Mouse (Mus musculus): ENCODE results near the gene Dda1.
A peak's percentile ranks its signal among the peaks of the same experiment; 100 is the strongest.

The Dda1 gene

DNA sequence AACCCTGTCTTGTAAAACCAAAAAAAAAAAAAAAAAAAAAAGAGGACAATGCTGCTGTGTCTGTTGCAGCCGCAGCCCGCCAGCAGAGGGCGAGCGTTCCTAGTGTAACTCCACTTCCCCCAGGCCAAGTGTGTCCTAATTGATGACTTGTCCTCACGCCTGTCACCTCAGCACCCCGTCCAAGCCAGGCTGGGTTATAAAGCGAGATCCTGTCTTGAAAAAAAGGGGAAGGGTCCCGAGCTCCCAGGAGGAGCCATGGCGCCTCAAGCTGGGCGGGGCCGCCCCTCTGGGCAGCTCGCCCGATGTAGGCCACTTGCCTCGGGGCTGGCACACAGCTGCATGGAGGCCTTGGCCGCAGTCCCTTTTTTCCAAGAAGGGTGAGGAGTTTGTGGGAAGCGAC lies 26.0 kb downstream of the Dda1 start:
- DNase-seq (ENCODE audit: extremely low spot score, low spot score), result peak; percentile 83

DNA sequence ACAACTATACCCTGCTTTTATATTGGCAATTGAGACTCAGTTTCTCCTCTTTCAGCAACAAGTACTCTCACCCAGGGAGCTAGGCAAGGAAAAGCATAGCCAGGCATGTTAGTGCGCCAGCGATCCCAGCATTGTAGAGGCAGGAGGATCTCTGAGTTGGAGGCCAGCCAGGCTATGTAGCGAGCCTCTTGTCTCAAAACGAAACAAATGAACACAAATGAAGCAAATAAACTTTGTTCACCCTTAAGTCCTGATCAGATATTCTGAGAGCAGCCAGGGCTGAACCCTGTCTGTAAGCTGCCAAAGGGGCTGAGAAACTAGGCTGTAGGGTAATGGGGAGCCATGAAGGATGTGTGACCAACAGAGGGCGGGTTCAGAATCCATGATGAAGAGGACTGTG lies 26.8 kb downstream of the Dda1 start:
- no peak for DNase-seq (ENCODE audit: extremely low spot score, low spot score)

DNA sequence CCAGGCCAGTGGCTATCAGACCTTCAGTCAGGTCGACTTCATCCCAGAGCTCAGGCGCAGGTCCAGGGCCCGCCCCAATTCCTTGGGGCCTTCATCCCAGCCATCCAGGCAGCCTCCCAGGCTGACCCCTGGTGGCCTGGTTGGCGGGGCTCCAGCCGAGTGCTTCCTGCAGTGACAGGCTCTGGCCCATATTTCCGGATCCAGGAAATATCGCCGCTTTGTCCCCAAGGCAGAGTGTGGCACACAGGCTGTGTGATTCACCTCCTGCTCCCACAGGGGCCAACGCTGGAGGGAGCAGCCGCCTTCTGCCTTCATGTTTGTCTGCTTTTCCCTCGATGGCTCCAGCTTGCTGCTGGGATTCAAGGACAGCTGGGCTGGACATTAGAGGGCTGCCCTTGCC lies 27.5 kb downstream of the Dda1 start:
- DNase-seq (ENCODE audit: extremely low spot score, low spot score), result no peak

DNA sequence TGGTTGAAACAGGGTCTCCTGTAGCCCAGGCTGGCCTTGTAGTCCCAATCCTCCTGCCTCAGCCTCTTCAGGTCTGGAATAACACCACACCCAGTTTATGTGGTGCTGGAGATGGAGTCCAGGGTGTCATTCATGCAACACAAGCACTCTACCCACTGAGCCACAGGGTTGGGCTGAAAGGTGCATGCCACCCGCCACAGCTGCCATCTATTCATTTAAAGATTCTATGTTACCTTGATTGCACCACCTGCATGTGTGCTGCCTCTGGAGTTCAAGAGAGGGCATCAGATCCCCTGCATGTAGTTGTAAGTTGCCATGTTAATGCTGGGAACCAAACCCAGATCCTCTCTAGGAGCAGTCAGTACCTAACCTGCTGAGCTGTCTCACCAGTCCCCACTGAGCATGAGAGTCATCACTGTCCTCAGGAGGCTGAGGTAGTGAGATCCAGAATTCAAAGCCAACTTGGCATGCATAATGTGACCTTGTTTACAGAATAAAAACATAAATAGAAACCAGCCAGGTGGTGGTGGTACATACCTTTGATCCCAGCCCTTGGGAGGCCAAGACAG lies 28.2 kb downstream of the Dda1 start:
- DNase-seq (ENCODE audit: extremely low spot score, low spot score), result no peak

DNA sequence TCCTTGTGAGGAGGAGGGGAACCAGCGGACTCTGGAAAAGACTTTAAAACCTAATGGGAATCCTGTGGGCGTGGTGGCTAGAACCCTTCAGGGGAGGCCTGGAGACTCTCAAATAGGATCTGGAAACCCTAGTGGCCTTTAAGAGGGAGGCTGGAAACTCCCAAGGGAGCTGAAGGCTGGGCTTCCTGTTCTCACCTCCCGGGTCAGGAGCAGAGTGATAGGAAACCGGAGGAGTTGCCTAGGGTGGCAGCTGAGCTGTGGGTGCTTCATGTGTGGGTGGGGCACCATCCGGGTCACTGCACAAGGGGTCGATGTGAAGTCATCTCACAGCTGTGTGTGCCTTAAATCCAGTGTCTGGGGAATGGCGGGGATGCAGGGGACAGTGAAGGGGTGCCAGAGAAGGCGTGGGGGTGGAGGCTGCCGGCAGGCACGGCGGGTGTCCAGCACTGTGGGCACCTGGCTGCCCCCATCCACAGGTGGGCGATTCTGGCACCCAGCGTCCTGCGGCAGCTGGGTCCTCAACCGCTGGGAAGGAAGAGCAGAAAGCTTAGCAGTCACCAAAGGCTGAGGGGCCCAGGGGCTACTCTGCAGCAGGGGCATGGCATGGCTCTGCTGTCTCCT lies 29.0 kb downstream of the Dda1 start:
- no peak for DNase-seq (ENCODE audit: extremely low spot score, low spot score)

DNA sequence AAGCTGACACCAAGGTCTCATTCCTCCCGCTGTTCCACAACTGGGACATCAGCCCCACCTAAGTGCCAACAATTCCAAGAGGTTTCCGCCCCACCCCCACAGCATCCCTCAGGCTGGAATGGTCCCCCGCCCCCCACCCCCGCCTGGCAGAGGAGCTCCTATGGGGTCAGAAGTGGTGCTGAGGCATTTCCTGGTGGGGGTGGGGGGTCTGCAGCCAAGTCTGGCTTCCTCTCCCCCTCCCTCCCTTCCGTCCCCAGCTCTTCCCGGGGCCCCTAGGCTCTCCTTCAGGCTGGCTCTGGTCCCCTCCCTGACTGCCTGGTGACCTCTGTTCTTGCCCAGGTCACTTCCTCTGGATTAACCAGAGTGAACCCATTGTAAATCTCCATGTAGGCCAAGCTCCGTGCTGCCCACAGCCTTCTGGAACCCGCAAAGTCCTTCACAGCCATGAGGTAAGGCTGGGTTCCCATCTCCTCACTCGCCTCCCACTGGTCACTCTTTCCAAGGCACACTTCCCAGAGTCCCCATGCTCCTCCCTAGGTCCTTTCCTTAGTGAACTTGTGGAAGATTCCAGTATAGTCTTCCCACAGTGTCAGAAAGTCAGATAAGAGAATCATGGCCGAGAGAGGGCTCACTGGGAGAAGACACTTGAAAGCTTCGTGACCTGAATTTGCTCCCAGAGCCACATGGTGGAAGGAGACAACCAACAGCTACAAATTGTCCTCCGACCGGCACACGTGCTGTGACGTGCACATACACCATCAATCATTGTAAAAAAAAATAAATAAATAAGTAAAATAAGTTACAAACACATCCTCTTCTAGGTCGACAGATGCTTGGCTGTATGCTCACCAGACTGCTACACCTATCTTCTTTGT lies 30.1 kb downstream of the Dda1 start:
- peak; percentile 47 for DNase-seq (ENCODE audit: extremely low spot score, low spot score)

DNA sequence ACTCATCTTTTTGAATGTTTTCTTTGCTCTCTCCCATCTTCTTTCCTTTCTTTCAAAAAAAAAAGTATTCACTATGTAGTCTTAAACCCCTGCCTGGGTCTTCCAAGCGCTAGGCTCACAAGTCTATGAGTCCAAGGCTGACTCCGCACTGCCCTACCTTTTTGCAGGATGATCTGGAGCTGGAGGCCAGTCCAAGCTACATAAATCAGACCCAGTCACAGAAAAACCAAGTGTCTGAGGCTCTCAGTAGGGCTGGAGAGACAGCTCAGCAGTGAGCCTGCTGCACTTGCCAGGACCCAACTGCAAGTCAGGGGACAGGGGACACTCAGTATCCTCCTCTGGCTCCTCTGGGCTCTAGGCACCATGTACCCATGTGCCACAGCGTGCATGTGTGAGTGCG lies 35.4 kb downstream of the Dda1 start:
- no peak for DNase-seq (ENCODE audit: extremely low spot score, low spot score)

DNA sequence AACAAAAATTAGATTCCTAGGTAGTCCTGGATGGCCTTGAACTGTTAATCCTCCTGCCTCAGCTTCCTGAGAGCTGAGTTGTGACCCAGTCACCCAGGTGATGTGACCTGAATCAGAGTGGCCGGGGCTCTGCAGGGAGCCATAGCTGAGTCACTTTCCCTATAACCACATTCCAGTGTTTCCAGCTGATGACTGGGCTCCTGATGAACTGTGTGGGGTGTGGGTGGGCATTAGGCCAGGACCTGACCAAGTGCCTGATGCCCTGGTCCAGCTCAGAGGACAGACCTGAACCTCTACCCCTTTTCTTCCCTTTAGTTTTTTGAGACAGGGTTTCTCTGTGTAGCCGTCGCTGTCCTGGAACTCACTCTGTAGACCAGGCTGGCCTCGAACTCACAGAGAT lies 36.3 kb downstream of the Dda1 start:
- DNase-seq (ENCODE audit: extremely low spot score, low spot score), result no peak

DNA sequence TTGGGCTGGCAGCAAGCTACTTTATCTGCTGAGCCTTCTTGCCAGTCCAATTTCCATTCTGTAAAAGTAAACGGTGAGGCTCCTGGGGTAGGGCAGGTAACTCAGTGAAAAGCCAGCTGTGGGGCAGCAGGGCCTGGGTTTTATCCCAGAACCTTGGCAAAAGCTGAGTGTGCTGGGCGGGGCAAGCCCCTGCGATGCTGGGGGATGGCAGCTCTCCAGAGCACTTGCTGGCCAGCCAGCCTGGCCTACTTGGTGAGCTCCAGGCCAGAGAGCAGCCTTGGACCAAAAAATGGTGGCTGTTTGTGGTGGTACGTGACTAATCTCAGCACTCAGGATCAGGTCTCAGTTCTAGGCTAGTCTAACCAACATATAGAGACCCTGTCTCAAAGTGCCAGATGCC lies 37.0 kb downstream of the Dda1 start:
- no peak for DNase-seq (ENCODE audit: extremely low spot score, low spot score)

DNA sequence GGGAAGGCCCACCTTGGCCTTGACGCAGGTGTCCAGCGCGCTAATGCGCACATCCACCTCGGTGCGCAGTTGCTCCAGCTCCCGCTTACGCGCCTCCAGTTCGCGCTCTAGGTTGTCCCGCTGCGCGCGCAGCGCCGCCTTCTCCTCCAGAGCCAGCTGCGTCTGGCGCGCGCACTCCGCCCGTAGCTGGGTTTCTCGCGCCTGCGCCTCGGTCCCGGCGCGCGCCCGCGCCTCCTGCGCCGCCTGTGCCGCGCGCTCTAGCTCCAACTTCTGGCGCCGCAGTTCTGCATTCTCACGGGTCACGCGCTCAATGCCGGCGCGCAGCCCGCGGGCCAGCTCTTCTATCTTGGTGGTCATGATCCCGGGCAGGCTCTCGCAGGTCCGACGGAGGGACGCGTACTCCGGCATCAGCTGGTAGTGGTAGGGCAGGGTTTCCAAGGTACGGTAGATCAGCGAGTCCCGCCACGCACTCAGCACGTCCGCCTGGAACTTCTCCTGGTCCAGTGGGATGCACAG lies 38.6 kb downstream of the Dda1 start:
- peak; percentile 75 for DNase-seq (ENCODE audit: extremely low spot score, low spot score)

DNA sequence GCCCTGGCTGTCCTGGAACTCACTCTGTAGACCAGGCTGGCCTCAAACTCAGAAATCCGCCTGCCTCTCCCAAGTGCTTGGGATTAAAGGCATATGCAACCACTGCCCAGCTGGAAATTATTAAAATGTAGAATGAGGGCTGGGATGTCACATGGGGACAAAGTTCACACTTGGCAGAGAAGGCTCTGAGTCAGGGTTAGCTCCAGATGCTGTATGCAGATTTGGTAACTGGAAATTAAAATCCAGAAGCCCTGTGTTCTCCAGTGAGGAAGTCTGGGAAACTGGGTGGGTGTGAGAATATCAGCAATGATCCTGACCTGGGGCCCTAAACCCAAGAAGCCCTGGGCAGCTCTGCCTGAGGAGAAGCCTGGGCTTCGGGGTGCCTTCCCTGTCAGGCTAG lies 40.3 kb downstream of the Dda1 start:
- DNase-seq (ENCODE audit: extremely low spot score, low spot score), result no peak

DNA sequence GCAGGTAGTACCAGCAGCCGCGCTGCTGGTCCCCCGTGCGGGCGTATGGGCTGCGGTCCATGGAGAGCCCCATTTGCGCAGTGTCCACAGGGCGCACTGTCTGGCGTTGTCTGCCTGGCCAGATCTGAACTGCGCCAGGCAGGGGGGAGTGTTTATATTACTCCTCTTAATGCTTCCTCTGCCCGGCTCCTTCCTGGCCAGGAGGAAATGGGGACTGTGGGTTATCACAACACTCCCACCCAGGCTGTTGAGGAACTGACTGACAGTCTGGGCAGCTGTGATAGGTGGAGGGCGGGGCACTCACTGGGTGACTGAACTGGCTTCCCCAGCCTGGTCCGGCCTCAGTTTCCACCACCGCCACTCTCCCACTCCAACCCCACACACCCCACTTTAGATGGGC lies 42.6 kb downstream of the Dda1 start, which contains the start of gene Plvap:
TSS of gene Plvap (minus strand) at position 109 of the 400 bp plus-strand sequence.
- DNase-seq (ENCODE audit: extremely low spot score, low spot score), result no peak

DNA sequence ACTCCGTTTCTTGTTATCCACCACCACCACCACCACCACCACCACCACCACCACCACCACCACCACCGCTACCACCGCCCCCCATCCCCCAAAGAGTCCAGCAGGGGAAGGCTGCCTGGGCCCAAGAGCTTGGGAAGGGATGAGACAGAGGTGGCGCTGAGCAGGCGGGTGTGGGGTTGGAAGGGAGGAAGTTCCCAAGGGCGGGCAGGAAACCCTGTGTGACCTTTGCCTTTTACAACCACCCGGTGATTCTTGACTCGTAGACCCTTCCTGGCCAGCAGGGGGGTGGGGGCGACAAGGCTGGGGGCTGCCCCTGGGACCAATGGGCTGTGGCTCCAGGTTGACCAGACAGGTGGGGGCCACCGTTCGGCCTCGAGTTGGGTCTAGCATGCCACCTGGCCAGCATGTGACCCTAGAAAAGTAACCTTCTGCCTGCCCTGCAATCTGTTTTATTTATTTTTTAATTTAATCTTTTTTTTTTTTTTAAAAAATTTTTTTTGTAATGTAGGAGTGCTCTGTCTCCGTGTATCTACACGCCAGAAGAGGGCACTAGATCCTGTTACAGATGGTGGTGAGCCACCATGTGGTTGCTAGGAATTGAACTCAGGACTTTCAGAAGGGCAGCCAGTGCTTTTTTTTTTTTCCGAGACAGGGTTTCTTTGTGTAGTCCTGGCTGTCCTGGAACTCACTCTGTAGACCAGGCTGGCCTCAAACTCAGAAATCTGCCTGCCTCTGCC lies 44.2 kb downstream of the Dda1 start:
- DNase-seq (ENCODE audit: extremely low spot score, low spot score), result no peak

DNA sequence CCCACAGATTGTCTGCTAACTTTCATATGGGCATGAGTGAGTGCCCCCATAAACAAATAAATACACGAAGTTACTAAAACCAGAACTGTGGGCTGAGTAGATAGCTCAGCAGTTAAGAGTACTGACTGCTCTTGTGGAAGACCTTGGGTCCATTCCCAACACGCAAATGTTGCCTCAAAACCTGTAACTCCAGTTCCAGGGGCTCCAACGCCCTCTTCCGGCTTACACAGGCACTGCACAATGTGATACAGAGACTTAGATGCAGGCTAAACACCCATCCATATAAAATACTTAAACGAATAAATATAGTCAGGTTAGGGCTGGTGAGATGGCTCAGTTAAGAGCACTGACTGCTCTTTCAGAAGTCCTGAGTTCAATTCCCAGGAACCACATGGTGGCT lies 46.0 kb downstream of the Dda1 start:
- no peak for DNase-seq (ENCODE audit: extremely low spot score, low spot score)

DNA sequence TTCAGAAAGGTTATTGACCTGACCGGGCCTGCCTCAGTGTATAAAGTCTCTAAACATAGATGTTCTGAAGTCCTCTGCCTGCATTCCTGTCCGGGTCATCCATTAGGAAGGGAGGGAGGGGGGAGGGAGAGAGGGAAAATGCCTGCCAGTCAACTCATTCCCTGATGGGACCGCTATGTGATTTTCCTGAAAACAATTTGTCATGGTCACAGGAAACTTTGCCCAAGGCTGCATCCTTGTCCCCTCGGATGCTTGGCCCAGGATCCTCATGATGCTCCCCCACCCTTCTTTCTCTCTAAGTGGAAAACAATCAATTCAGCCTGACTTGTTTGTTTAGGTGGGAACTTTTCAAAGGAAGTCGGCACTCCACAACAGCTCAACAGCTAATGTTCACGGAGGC lies 47.8 kb downstream of the Dda1 start:
- no peak for DNase-seq (ENCODE audit: extremely low spot score, low spot score)

DNA sequence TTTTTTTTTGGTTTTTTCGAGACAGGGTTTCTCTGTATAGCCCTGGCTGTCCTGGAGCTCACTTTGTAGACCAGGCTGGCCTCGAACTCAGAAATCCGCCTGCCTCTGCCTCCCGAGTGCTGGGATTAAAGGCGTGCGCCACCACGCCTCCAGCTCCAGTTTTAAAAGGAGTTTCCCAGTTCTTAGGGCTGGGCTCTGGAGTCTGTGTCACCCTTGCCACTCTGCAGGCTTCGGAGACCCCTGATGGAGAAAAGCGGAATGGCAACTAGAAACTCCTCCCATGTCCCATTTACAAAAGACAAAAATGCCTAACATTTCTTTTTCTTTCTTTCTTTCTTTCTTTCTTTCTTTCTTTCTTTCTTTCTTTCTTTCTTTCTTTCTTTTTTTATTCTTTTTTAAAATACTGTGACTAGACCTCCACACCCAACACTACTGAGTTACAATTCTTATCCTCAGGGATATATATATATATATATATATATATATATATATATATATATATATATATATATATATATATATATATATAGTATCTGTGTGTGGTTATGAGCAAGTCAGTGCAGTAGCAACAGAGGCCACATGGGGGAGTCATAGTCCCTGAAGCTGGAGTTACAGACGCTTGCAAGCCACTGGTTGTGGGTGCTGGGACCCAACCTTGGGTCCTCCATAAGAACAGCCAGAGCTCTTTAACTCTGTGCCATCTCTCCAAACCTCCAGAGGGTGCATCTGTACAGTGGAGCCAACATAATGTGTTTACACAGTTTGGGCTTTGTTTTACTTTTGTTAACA lies 50.2 kb downstream of the Dda1 start:
- peak; percentile 54 for DNase-seq (ENCODE audit: extremely low spot score, low spot score)

DNA sequence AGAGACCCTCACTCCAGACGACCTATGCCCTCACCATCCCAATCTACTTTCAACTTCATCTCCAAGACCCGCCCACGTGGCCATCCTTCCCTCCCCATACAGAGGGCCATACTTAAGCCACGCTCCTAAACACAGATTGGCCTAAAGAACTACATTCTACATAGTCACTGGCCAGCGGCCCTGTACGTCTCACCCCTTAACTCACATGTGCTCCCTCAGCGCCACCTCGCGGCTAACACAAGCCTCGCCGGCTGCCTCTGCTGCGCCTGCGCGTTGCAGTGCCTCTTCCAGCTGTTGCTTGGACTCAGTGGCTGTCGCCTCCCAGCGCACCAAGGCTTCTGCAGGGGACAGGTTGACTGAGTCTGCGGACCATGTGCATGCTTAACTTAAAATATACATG lies 52.6 kb downstream of the Dda1 start:
- peak; percentile 95 for DNase-seq (ENCODE audit: extremely low spot score, low spot score)

DNA sequence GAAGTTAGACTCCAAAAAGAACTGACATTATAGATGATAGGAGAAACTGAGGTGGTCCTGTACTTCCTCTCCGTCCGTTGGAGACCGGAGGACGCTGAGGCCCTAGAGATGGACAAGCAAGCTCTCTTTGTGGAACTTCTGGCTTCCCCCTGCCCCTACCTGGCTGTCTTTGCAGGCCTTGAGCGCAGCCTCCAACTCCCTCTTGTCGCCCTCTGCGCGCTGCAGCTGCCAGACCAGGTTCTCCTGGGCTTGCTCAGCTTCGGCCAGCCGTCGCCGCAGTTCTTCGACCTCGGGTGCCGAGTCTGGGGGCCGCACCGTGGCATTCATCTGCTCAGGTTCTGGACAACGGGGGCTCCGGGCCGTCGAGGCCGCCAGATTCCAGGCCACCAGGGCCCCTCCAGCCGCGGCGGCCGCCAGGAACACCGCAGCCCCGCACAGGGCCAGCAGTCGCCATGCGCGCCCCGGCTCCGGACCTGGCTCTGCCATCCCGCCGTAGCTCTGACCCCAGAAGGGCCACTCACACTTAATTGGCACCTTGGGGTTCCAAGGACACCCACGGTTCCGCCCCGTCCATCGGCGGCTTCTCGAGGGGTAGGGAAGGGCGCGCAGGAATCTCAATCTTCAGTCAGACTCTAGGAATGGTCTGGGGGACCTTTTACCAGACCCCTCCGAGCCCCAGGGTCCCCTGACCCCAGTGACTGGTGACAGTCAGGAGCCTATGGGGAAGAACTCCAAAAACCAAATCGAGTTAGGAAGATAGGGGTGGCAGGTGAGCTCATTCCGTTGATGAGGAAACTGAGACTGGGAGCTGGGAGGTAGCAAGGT lies 56.4 kb downstream of the Dda1 start, which contains the start of gene Ccdc194:
TSS of gene Ccdc194 (minus strand) at position 486 of the 825 bp plus-strand sequence.
- no peak for DNase-seq (ENCODE audit: extremely low spot score, low spot score)

All from neural tube, embryonic 10.5 days (tissue).